In the genomic region with DNA sequence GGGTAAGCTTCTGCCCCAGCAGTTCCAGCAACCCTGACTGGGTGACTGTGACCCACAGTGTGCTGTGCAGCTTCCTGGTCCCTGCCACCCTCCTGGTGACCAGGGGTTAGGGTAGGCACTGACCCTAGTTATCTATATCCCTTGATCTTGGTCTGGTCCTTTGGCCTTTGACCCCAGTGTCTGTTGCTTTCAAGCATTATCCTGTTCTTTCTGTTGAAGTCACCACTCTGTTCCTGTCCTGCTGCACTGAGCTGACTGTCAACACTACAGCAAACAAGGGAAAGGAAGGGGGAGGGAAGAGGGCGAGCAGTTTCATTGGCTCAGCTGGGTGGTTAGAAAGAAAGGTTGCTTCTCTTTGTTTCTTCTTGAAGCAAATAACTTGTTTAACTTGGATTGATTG, we compare ENCODE assay signal across 17 mouse cellular contexts.
DNase-seq lines count a peak whose midpoint lies in the region; ATAC-seq and TF ChIP-seq lines count a peak whose summit lies in the region.
"Had no signal": no experiment of that assay in that cellular context is flagged by ENCODE, and none has a peak within 500 bp of the region (broad histone marks: within the 10 kb centered on the region; RNA-seq: fewer than 3 reads in every experiment).

No protein-coding gene starts in this region.

- H3K9me3 ChIP-seq in hindbrain, embryonic 10.5 days, result no peaks in the 10 kb centered on the region
- H3K9me3 ChIP-seq in hindbrain, embryonic 16.5 days (ENCODE audit: control insufficient read depth, low read length), result no peaks in the 10 kb centered on the region
- H3K9me3 ChIP-seq in lung, postnatal 0 days (ENCODE audit: low read length), result no peaks in the 10 kb centered on the region
- H3K9me3 ChIP-seq: embryonic facial prominence, embryonic 12.5 days; neural tube, embryonic 12.5 days had no signal

- peaks cover 66% of the 10 kb centered on the region for H3K27me3 ChIP-seq in hindbrain, embryonic 10.5 days (ENCODE audit: insufficient read depth, poor library complexity, severe bottlenecking)
- peaks cover 2% of the 10 kb centered on the region; the same call in 1 of the 2 replicates for H3K27me3 ChIP-seq in hindbrain, embryonic 16.5 days (replicated peaks; ENCODE audit: control insufficient read depth, insufficient read depth, low read length)
- H3K27me3 ChIP-seq in lung, postnatal 0 days (replicated peaks; ENCODE audit: insufficient read depth, low read length), result no peaks in the 10 kb centered on the region
- H3K27me3 ChIP-seq: neural tube, embryonic 12.5 days had no signal

- no peak for ATAC-seq in hindbrain, embryonic 16.5 days
- 0 out of 2 replicates have a peak, but pooled peaks have one; percentile 37 for ATAC-seq in lung, postnatal 0 days
- ATAC-seq: forebrain, postnatal 0 days; inflammation-experienced regulatory T-cells, adult 6 months had no signal

- 4% methylated on average over 1 of the region's 1 CpGs for WGBS in hindbrain, embryonic 10.5 days
- WGBS in hindbrain, embryonic 16.5 days, result 24% methylated on average over 1 of the region's 1 CpGs
- 38% methylated on average over 1 of the region's 1 CpGs for WGBS in lung, postnatal 0 days

- TF ChIP-seq EP300 in lung, postnatal 0 days (IDR thresholded peaks at IDR 0.05), result no peak

- no peak overlapping the region for H3K9ac ChIP-seq in hindbrain, embryonic 16.5 days (ENCODE audit: low read depth, low read length)
- no peak overlapping the region for H3K9ac ChIP-seq in lung, postnatal 0 days (replicated peaks; ENCODE audit: low read depth)
- H3K9ac ChIP-seq: embryonic facial prominence, embryonic 12.5 days; forebrain, postnatal 0 days; neural tube, embryonic 12.5 days had no signal

- peaks cover 15% of the 10 kb centered on the region for H3K4me1 ChIP-seq in hindbrain, embryonic 10.5 days (replicated peaks)
- no peaks in the 10 kb centered on the region for H3K4me1 ChIP-seq in hindbrain, embryonic 16.5 days (ENCODE audit: control insufficient read depth, insufficient read depth, low read depth, low read length)
- no peaks in the 10 kb centered on the region for H3K4me1 ChIP-seq in lung, postnatal 0 days (ENCODE audit: insufficient read depth, low read depth, low read length)
- H3K4me1 ChIP-seq: neural tube, embryonic 12.5 days had no signal

- no peak for TF ChIP-seq CTCF in lung, postnatal 0 days (IDR thresholded peaks at IDR 0.05)

- no peaks in the 10 kb centered on the region for H3K36me3 ChIP-seq in hindbrain, embryonic 10.5 days
- no peaks in the 10 kb centered on the region for H3K36me3 ChIP-seq in hindbrain, embryonic 16.5 days (ENCODE audit: control insufficient read depth, insufficient read depth, low read length)
- no peaks in the 10 kb centered on the region for H3K36me3 ChIP-seq in lung, postnatal 0 days (ENCODE audit: insufficient read depth, low read length)
- H3K36me3 ChIP-seq: embryonic facial prominence, embryonic 12.5 days; neural tube, embryonic 12.5 days had no signal

- no peak overlapping the region for H3K4me3 ChIP-seq in hindbrain, embryonic 10.5 days
- no peak overlapping the region for H3K4me3 ChIP-seq in hindbrain, embryonic 16.5 days (ENCODE audit: low read length)
- H3K4me3 ChIP-seq in lung, postnatal 0 days (ENCODE audit: low read depth, low read length), result no peak overlapping the region
- H3K4me3 ChIP-seq: embryonic facial prominence, embryonic 12.5 days; gastrocnemius, adult 2 months; heart, adult 2 months; neural tube, embryonic 12.5 days had no signal

- H3K27ac ChIP-seq in hindbrain, embryonic 10.5 days, result no peak overlapping the region
- H3K27ac ChIP-seq in hindbrain, embryonic 16.5 days (ENCODE audit: low read depth, low read length), result no peak overlapping the region
- no peak overlapping the region for H3K27ac ChIP-seq in lung, postnatal 0 days (ENCODE audit: low read length)
- H3K27ac ChIP-seq: embryonic facial prominence, embryonic 12.5 days; gastrocnemius, adult 2 months; heart, adult 2 months; neural tube, embryonic 12.5 days had no signal

- peak; percentile 25 for DNase-seq in hindbrain, embryonic 10.5 days (ENCODE audit: low spot score)
- DNase-seq in urinary bladder, postnatal 14 days (ENCODE audit: low spot score), result peak; percentile 7
- no peak for DNase-seq in urinary bladder, postnatal 4 days (ENCODE audit: low spot score in 2 of 2)
- peak; percentile 19 for DNase-seq in lung, postnatal 0 days (ENCODE audit: low spot score)
- DNase-seq in yolk sac, embryonic 10.5 days (ENCODE audit: low spot score), result peak; percentile 83
- DNase-seq in ovary, postnatal 10 days (ENCODE audit: low spot score), result no peak
- no peak for DNase-seq in cerebellum, adult 18-20 months
- DNase-seq: cerebellum, postnatal 10 days; forebrain, postnatal 0 days; gastrocnemius, adult 2 months; heart, adult 2 months; layer of hippocampus, postnatal 36 days; right cerebral cortex, postnatal 25 days had no signal

- H3K4me2 ChIP-seq in hindbrain, embryonic 16.5 days (ENCODE audit: low read length), result no peak overlapping the region
- H3K4me2 ChIP-seq in lung, postnatal 0 days (replicated peaks; ENCODE audit: low read depth, low read length), result no peak overlapping the region
- H3K4me2 ChIP-seq: embryonic facial prominence, embryonic 12.5 days; neural tube, embryonic 12.5 days had no signal

Comparison
In these comparisons a context has a peak if more than half of its experiments do, and no peak if none do; other contexts are left out.
1. DNase-seq: peak in hindbrain, embryonic 10.5 days (single experiment), urinary bladder, postnatal 14 days (single experiment), lung, postnatal 0 days (single experiment) and yolk sac, embryonic 10.5 days (single experiment); none in urinary bladder, postnatal 4 days (0 of 2), ovary, postnatal 10 days (single experiment) and cerebellum, adult 18-20 months (0 of 2).